Mouse (Mus musculus): ENCODE data around the gene Tef.

The Tef gene

GRCm38 (mm10) chr15:81802001-81802890 is at the start of gene Tef:
TSS of gene Tef (plus strand) at chr15:81802421.
- DNase-seq, result peak; percentile 81 to 82

GRCm38 (mm10) chr15:81753669-81754068 is 48.6 kb upstream of the Tef start:
- DNase-seq, result no peak

DNA sequence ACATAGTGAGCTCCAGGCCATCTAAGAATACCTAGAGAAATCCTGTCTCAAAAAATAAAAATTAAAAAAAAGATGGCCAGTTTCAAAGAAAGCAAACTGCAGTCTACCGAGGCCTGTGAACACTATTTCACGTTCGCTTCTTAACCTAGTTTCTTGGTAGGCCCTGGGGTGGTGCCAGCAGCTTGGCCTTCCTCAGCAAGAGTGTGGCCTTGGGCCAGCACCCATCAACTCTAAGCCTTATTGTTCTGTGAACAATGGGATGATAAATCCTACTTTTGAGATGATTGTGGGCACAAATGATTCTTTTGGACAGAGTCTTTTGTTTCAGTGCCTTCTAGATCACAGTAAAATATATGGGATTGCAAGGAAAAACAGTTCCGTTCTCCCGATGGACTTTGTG is 43.5 kb upstream of the Tef start:
- DNase-seq, result no peak

DNA sequence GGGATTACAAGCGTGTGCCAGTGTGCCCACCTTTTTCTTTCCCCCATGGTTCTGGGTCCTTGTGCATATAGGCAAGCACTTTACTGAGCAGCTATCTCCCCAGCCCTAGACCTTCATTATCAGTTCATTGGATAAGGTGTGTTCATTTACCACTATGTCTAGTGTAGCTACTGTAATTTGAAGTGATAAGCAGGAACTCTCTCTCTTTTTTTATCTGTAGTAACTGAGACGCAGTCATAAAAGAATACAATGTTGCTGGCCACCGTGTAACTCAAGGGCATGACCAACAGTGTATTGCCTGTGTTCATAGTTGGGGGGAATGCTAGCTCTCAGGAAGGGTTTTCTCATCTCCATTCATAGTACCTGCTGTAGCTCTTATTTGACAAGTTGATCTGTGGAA is 42.7 kb upstream of the Tef start:
- no peak for DNase-seq

- no peak for DNase-seq
Observed at GRCm38 (mm10) chr15:81760361-81761079, 41.7 kb upstream of the Tef start.

DNA sequence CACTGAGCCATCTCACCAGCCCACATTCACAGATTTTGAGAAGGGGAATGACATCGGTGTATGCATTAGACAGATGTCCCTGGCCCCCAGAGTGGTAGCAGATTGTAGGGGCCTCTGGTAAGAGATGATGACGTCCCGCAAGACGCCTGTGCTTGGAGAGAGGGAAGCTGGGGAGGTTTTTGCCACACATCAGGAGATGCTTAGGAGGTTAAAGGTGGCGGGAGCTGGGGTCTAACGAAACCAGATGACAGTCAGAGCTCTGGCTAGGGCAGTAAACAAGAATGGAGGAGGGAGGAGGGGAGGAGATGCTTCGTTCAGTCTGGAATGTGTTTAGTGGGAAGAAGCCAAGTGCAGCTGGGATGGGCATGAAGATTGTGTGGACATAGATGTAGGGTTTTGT is 40.8 kb upstream of the Tef start:
- DNase-seq, result no peak

- no peak for DNase-seq
Observed at GRCm38 (mm10) chr15:81761959-81762358, 40.3 kb upstream of the Tef start.

DNA sequence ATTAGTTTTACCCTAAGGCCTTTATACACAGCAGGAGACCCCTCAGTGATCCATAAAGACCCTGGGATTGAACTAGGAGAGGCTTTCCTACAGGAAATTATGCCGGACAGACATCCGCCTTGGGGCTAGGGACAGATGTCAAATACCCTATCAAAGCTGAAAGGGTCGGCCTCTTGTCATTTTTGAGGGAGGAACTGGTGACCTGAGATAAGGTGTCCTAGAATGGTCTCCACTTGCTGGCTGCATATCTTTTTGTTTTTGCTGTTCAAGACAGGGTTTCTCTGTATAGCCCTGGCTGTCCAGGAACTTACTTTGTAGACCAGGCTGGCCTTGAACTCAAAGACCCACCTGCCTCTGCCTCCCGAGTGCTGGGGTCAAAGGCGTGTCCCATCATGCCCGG is 37.6 kb upstream of the Tef start:
- DNase-seq, result no peak

GRCm38 (mm10) chr15:81765651-81766050 is 36.6 kb upstream of the Tef start:
- no peak for DNase-seq

DNA sequence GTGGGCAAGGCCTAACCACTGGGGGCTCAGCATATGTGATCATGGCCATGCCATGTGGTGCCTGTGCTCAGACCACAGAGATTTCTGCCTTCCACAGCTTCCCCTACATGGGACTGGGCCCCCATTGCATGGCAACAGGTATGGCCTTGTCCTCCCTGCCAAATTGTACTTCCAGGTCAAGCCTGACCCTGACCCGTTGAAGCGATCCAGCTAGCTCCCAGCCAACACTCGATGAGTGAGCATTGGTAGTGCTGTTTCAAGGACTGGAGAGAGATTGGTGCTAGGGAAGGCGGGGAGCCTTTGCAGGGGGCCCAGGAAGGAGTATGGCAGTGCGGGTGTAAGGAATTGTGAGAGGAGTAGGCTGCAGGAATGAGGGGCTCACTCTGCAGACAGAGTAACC is 35.8 kb upstream of the Tef start:
- DNase-seq, result no peak

DNA sequence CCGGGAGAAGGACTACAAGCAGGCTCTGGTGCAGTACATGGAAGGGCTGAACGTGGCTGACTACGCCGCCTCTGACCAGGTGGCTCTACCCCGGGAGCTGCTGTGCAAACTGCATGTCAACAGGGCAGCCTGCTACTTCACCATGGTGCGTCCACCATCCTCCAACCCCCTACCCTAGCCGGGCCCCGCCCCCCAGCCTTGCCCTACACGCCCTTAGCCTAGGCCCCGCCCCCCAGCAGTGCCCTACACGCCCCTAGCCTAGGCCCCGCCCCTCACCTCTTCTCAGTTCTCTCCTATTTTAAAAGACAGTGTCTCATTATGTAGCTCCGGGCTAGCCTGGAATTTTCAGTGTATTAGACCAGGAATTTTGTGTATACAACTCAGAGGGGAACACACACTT is 33.2 kb upstream of the Tef start:
- no peak for DNase-seq

GRCm38 (mm10) chr15:81772431-81773120 is 29.6 kb upstream of the Tef start:
- no peak for DNase-seq

- no peak for DNase-seq
Observed at GRCm38 (mm10) chr15:81774505-81775171, 27.6 kb upstream of the Tef start.

DNA sequence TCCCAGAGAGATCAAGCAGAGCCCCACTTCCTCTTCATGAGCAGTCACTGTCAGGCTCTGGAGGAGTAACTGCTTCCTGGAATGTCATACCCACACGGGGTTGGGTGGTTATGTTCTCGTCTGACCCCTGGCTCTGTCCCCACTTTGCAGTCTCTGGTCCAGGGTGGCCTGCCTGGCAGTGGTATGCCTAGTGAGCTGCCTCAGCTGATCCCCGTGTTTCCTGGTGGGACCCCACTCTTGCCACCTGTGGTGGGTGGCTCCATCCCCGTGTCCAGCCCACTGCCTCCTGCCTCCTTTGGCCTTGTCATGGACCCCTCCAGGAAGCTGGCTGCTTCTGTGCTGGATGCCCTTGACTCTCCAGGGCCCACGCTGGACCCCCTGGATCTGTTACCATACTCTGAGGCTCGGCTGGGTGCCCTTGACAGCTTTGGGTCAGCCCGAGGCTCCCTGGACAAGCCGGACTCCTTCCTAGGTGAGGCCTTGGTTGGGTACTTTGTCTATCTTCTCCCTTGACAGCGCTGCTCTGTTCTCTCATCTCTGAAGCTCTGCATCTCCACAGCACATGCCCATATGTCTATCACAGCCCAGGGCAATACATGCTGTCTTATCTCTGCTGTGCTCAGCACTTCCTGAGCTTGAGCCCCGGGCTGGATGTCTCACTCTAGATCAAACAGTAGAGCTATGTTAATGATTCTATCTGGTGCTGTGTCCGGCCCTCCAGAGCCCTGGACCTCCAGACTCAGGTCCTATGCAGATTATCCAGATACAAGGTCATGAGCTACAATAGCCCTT is 25.4 kb upstream of the Tef start:
- no peak for DNase-seq

- peak; percentile 50 to 56 for DNase-seq
Observed at GRCm38 (mm10) chr15:81781816-81782215, 20.4 kb upstream of the Tef start.

DNA sequence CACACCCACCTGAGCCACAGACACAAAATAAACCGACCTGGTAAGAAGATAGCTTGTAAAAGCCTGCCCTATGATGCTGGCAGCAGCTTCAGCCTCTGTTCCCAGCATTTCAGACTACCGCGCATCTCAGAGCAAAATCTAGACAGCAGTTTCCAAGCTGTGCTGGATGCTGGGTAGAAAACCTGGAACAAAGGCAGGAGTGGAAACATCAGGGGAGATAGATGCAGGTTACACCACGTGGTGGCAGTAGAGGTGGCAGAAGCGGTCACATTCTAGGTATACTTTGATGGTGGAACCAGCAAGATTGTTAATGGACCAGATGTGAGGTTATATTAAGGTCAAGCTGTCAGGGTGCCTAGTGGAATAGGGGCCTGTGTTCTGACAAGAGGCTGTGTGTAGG is 17.5 kb upstream of the Tef start:
- DNase-seq, result no peak

- no peak for DNase-seq
Observed at GRCm38 (mm10) chr15:81785701-81786100, 16.5 kb upstream of the Tef start.

DNA sequence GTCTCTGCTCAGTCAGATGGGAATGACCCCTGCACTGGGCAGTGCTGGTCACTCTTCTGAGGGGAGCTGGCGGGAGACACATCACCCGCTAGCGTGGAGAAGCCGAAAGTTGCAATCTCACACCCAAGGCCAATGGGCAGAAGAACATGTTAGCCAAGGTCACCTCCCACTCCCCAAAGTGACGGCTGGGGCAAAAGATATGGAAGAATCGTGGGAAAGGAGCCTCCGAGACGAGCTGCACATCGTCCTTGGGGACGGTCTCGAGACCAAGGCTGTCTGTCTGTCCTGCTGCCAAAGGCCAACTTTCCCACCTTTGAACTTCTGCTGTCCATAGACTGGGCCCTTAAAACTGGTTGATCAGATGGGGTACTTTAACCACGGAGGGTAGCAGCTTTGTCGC is 14.7 kb upstream of the Tef start:
- DNase-seq, result no peak

- DNase-seq, result no peak
Observed at GRCm38 (mm10) chr15:81792444-81792843, 9.8 kb upstream of the Tef start.

- DNase-seq, result no peak
Observed at GRCm38 (mm10) chr15:81796228-81796627, 6.0 kb upstream of the Tef start.

DNA sequence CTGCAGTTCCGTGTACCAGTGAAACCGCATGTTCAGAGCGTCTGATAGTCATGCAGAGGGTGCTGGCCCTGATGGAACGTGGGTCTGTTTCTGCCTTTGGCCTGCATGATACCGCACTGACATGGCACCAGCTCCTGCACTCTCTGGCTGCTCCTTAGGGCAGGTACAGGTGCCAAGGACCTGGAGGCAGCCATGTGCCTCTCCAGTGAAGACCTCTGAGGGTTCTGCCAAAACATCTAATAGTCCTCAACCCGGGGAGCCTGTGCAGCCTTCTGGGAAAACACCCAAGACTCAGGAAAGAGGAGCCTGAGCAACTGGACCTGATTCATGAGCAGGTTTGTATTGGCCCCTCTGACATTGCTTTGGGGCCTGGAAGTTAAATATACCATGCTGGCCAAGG is 4.4 kb upstream of the Tef start:
- no peak for DNase-seq

GRCm38 (mm10) chr15:81798421-81798820 is 3.8 kb upstream of the Tef start:
- DNase-seq, result no peak

Data from spleen, adult 18-20 months (tissue).